Mouse (Mus musculus) T-helper 1 cell (primary cell): ENCODE measurements at regions not wholly inside any gene's neighbourhood (a gene's known extent, or its start where the extent isn't known, plus 50 kb on each side); places are given as distances from the start of the nearest gene placed in this dataset.

Source experiments
- in situ Hi-C: fragments of 300-600 bp; cut with MboI, MseI; formaldehyde crosslinking; loops from one replicate; pipeline ENCODE4 v1.15.1; 2025; ENCODE audit warnings: high pct_unique_total_duplicates

GRCm38 (mm10) chr13:25899871-25900270 lies 629.6 kb upstream of the Nrsn1 start:
- in situ Hi-C loops: no loop called here

- in situ Hi-C loops: no loop called here
Measured at GRCm38 (mm10) chr13:25893150-25893549, 622.8 kb upstream of the Nrsn1 start.

GRCm38 (mm10) chr13:25882818-25883217 lies 612.5 kb upstream of the Nrsn1 start:
- in situ Hi-C loops: no loop called here

- in situ Hi-C loops: no loop called here
Measured at GRCm38 (mm10) chr13:25868923-25869322, 598.6 kb upstream of the Nrsn1 start.

- in situ Hi-C loops: no loop called here
Measured at GRCm38 (mm10) chr13:25858207-25858606, 587.9 kb upstream of the Nrsn1 start.

GRCm38 (mm10) chr13:25857569-25857968 lies 587.3 kb upstream of the Nrsn1 start:
- in situ Hi-C loops: no loop called here

GRCm38 (mm10) chr13:25857096-25857495 lies 586.8 kb upstream of the Nrsn1 start:
- in situ Hi-C loops: no loop called here

- in situ Hi-C loops: no loop called here
Measured at GRCm38 (mm10) chr13:25856549-25856948, 586.2 kb upstream of the Nrsn1 start.

- in situ Hi-C loops: no loop called here
Measured at GRCm38 (mm10) chr13:25848156-25848555, 577.9 kb upstream of the Nrsn1 start.

- in situ Hi-C loops: no loop called here
Measured at GRCm38 (mm10) chr13:25838237-25838636, 567.9 kb upstream of the Nrsn1 start.

- in situ Hi-C loops: no loop called here
Measured at GRCm38 (mm10) chr13:25829146-25829924, 559.0 kb upstream of the Nrsn1 start.

GRCm38 (mm10) chr13:25808564-25809253 lies 538.4 kb upstream of the Nrsn1 start:
- in situ Hi-C loops: loop anchor here (10.0 kb wide), 1 partner anchor 534 kb away; the partner anchor contains the start of gene Nrsn1

GRCm38 (mm10) chr13:25793216-25793803 lies 523.0 kb upstream of the Nrsn1 start:
- in situ Hi-C loops: no loop called here

GRCm38 (mm10) chr13:25781161-25781560 lies 510.9 kb upstream of the Nrsn1 start:
- in situ Hi-C loops: no loop called here

- in situ Hi-C loops: no loop called here
Measured at GRCm38 (mm10) chr13:25777706-25778105, 507.4 kb upstream of the Nrsn1 start.

GRCm38 (mm10) chr13:25774586-25775182 lies 504.4 kb upstream of the Nrsn1 start:
- in situ Hi-C loops: no loop called here

GRCm38 (mm10) chr13:25754515-25755105 lies 484.3 kb upstream of the Nrsn1 start:
- in situ Hi-C loops: no loop called here

- in situ Hi-C loops: no loop called here
Measured at GRCm38 (mm10) chr13:25751409-25751777, 481.1 kb upstream of the Nrsn1 start.

GRCm38 (mm10) chr13:25750460-25751408 lies 480.4 kb upstream of the Nrsn1 start:
- in situ Hi-C loops: no loop called here

GRCm38 (mm10) chr13:25738601-25739000 lies 468.3 kb upstream of the Nrsn1 start:
- in situ Hi-C loops: no loop called here
